Mouse (Mus musculus) left cerebral cortex, adult 8-10 months (tissue): ENCODE measurements around the gene Pdhx. TPM values are rescaled to one million over a fixed set of nuclear protein-coding genes. Genes with fewer than 3 reads are reported as not detected.

Source experiments
- DNase-seq, 2 experiments: peaks; one replicate each; pipeline ENCODE4 v3.0.0; 2022; ENCODE audit warnings: low spot score in 2 of 2
- total RNA-seq, 4 experiments: library from RNA; stranded (reverse); gene quantifications; 2 replicates each; pipeline ENCODE4 v1.2.4; 2022

Gene Pdhx
- total RNA-seq, result 10 to 100 TPM; 48.3 to 59.4 (median 53.2) TPM

- DNase-seq, result peak; percentile 99 to 100
Observed at GRCm38 (mm10) chr2:103073219-103073982, at the start of gene Pdhx, which contains the start of gene Apip. Pdhx (minus strand) TSS chr2:103073513. Apip (plus strand) TSS chr2:103073675.

- no peak for DNase-seq
Observed at GRCm38 (mm10) chr2:103119197-103119854, 46.0 kb upstream of the Pdhx start.

GRCm38 (mm10) chr2:103118324-103119196 lies 45.2 kb upstream of the Pdhx start:
- no peak for DNase-seq

- no peak for DNase-seq
Observed at GRCm38 (mm10) chr2:103117212-103117611, 43.9 kb upstream of the Pdhx start.

GRCm38 (mm10) chr2:103111669-103112068 lies 38.4 kb upstream of the Pdhx start:
- DNase-seq, result no peak

- no peak for DNase-seq
Observed at GRCm38 (mm10) chr2:103106172-103106571, 32.9 kb upstream of the Pdhx start.

GRCm38 (mm10) chr2:103102595-103102994 lies 29.3 kb upstream of the Pdhx start:
- no peak for DNase-seq

- no peak for DNase-seq
Observed at GRCm38 (mm10) chr2:103089521-103089920, 16.2 kb upstream of the Pdhx start.

GRCm38 (mm10) chr2:103088099-103088498 lies 14.8 kb upstream of the Pdhx start:
- DNase-seq, result no peak

- no peak for DNase-seq
Observed at GRCm38 (mm10) chr2:103086432-103086831, 13.1 kb upstream of the Pdhx start.

- no peak for DNase-seq
Observed at GRCm38 (mm10) chr2:103085633-103086032, 12.3 kb upstream of the Pdhx start.

- DNase-seq, result no peak
Observed at GRCm38 (mm10) chr2:103084451-103084850, 11.1 kb upstream of the Pdhx start.

GRCm38 (mm10) chr2:103082853-103083252 lies 9.5 kb upstream of the Pdhx start:
- no peak for DNase-seq

- no peak for DNase-seq
Observed at GRCm38 (mm10) chr2:103081706-103082105, 8.4 kb upstream of the Pdhx start.

- no peak for DNase-seq
Observed at GRCm38 (mm10) chr2:103081117-103081516, 7.8 kb upstream of the Pdhx start.

- no peak for DNase-seq
Observed at GRCm38 (mm10) chr2:103070586-103070985, 2.7 kb downstream of the Pdhx start.

GRCm38 (mm10) chr2:103069752-103070405 lies 3.4 kb downstream of the Pdhx start:
- no peak for DNase-seq

GRCm38 (mm10) chr2:103068602-103069001 lies 4.7 kb downstream of the Pdhx start:
- no peak for DNase-seq

- DNase-seq, result no peak
Observed at GRCm38 (mm10) chr2:103067552-103068207, 5.6 kb downstream of the Pdhx start.

- no peak for DNase-seq
Observed at GRCm38 (mm10) chr2:103066683-103067551, 6.4 kb downstream of the Pdhx start.
